Mouse (Mus musculus) olfactory bulb, adult 2 months (tissue): ENCODE results near the gene Rnf141.

Experiments
- CTCF ChIP-seq: fragments of 200-500 bp; IDR thresholded peaks from 2 replicates; pipeline ENCODE4 v1.5.1; 2012; ENCODE audit warnings: low read depth, mild to moderate bottlenecking, low read length, moderate library complexity; ENCODE audit not compliant: insufficient read depth
- POLR2A ChIP-seq: fragments of 200-500 bp; IDR thresholded peaks from 2 replicates; pipeline ENCODE4 v1.6.1; 2012; ENCODE audit warnings: mild to moderate bottlenecking, low read depth, low read length, moderate library complexity; ENCODE audit not compliant: insufficient read depth

- no peak for TF ChIP-seq CTCF
- TF ChIP-seq POLR2A, result no peak
Observed at GRCm38 (mm10) chr7:110823076-110823475, 21.2 kb downstream of the Rnf141 start.
